Mouse (Mus musculus) heart, embryonic 16.5 days (tissue): Measurements from ENCODE around the gene Arl4a. TPM values are rescaled to one million over a fixed set of nuclear protein-coding genes. Genes with fewer than 3 reads are reported as not detected.
A peak's percentile ranks its signal among the peaks of the same experiment; 100 is the strongest.

Experiments used
- ATAC-seq: fragments of 200-750 bp; cut with Nextera tagmentation; replicated peaks from 2 replicates; pipeline ENCODE4 v1.8.0; 2017; ENCODE audit warnings: moderate number of reproducible peaks; ENCODE audit not compliant: insufficient read depth, low FRiP score; ENCODE audit errors: extremely low read depth
- H3K27ac ChIP-seq: fragments of 300-500 bp; sonication (generic); 2 replicates; pipeline ENCODE4 v1.5.1; 2014; ENCODE audit warnings: mild to moderate bottlenecking, low read length, control low read depth, moderate library complexity
- H3K27me3 ChIP-seq: fragments of 300-500 bp; sonication (generic); 2 replicates; pipeline ENCODE4 v1.6.1; 2014; ENCODE audit warnings: low read length, mixed read lengths; ENCODE audit not compliant: control insufficient read depth, insufficient read depth
- H3K36me3 ChIP-seq: fragments of 300-500 bp; sonication (generic); 2 replicates; pipeline ENCODE4 v1.6.1; 2014; ENCODE audit not compliant: control insufficient read depth, insufficient read depth
- H3K4me1 ChIP-seq: fragments of 300-500 bp; sonication (generic); 2 replicates; pipeline ENCODE4 v1.6.1; 2014; ENCODE audit warnings: low read length, mixed read lengths; ENCODE audit not compliant: control insufficient read depth, insufficient read depth
- H3K4me2 ChIP-seq: fragments of 300-500 bp; sonication (generic); 2 replicates; pipeline ENCODE4 v1.6.1; 2014; ENCODE audit warnings: low read depth, mild to moderate bottlenecking, control low read depth, low read length
- H3K4me3 ChIP-seq: fragments of 300-500 bp; sonication (generic); 2 replicates; pipeline ENCODE4 v1.5.1; 2014; ENCODE audit warnings: mild to moderate bottlenecking, control low read depth, low read length
- H3K9ac ChIP-seq: fragments of 300-500 bp; sonication (generic); 2 replicates; pipeline ENCODE4 v1.6.1; 2014; ENCODE audit warnings: low read length, control low read depth
- H3K9me3 ChIP-seq: fragments of 300-500 bp; sonication (generic); replicated peaks from 2 replicates; pipeline ENCODE4 v1.6.1; 2016; ENCODE audit warnings: low read length; ENCODE audit not compliant: control insufficient read depth
- WGBS: fragments of 180-500 bp; shearing (Covaris S2); extraction: QIAGEN DNeasy Blood & Tissue Kit; methylation state at CpG from one replicate; pipeline ENCODE4 v1.1.7; 2014; 5-methylcytosine and 5-hydroxymethylcytosine counted together
- polyA plus RNA-seq: library from polyadenylated mRNA; unstranded; fragments of >200 nt; fragmentation: Nextera tagmentation; extraction: Ambion mirVana; gene quantifications from 2 replicates; pipeline ENCODE4 v1.2.1, GENCODE M21; 2015

Gene Arl4a
- polyA plus RNA-seq, 1 experiment from 2014 or later, result 38.5 TPM

- WGBS, result 69% methylated on average over 6 of the region's 6 CpGs
- ATAC-seq, result no peak
Measured at GRCm38 (mm10) chr12:40017955-40018505, 19.8 kb downstream of the Arl4a start.

GRCm38 (mm10) chr12:40016648-40017460 lies 21.0 kb downstream of the Arl4a start:
- peak overlapping the region; percentile 56 for H3K4me3 ChIP-seq
- H3K9me3 ChIP-seq, result no peaks in the 10 kb centered on the region
- peak overlapping the region; percentile 76 for H3K4me2 ChIP-seq
- ATAC-seq, result peak; percentile 95
- 8% methylated on average over 19 of the region's 19 CpGs for WGBS
- H3K4me1 ChIP-seq, result peaks cover 11% of the 10 kb centered on the region
- H3K27ac ChIP-seq, result peak overlapping the region; percentile 91
- H3K9ac ChIP-seq, result peak overlapping the region; percentile 80
- no peaks in the 10 kb centered on the region; the same call in 1 of the 2 replicates for H3K27me3 ChIP-seq
- no peaks in the 10 kb centered on the region for H3K36me3 ChIP-seq

More at GRCm38 (mm10) chr12:40017955-40018505, 19.8 kb downstream of the Arl4a start:
- no peak overlapping the region for H3K4me3 ChIP-seq
- H3K36me3 ChIP-seq, result no peaks in the 10 kb centered on the region
- H3K4me2 ChIP-seq, result no peak overlapping the region; the same call in 1 of the 2 replicates
- no peak overlapping the region for H3K27ac ChIP-seq
- H3K4me1 ChIP-seq, result peaks cover 11% of the 10 kb centered on the region
- no peaks in the 10 kb centered on the region; the same call in 1 of the 2 replicates for H3K27me3 ChIP-seq
- H3K9ac ChIP-seq, result no peak overlapping the region
- H3K9me3 ChIP-seq, result no peaks in the 10 kb centered on the region

DNA sequence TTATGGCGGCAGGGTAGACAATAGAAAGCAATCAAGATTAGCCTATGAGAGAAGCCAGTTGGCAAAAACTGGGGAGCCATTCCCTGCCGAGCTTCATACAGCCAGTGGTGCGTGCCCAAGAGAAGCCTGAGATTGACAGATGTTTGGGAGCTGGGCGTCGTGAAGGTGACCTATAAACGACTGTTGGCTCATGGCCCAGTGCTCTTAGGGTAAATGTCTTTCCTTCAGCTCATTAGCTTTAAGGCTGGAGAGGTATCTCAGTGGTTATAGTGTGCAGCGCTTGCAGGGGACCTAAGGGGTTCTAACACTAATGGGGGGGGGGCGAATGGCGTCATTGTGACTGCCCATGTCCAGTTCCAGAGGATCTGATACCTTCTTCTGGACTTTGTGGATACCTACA lies 21.8 kb downstream of the Arl4a start:
- H3K4me1 ChIP-seq, result peaks cover 11% of the 10 kb centered on the region
- H3K36me3 ChIP-seq, result no peaks in the 10 kb centered on the region
- H3K4me3 ChIP-seq, result no peak overlapping the region
- WGBS, result 66% methylated on average over 9 of the region's 9 CpGs
- H3K9ac ChIP-seq, result no peak overlapping the region
- no peak for ATAC-seq
- H3K4me2 ChIP-seq, result no peak overlapping the region
- H3K9me3 ChIP-seq, result no peaks in the 10 kb centered on the region
- peak overlapping the region; percentile 91 for H3K27ac ChIP-seq
- H3K27me3 ChIP-seq, result no peaks in the 10 kb centered on the region; the same call in 1 of the 2 replicates

- Histone ChIP-seq H3K9me3 (no peaks in the 10 kb centered on the region), H3K4me1 (peaks cover 2% of the 10 kb centered on the region; the same call in 1 of the 2 replicates), H3K27me3 (no peaks in the 10 kb centered on the region; the same call in 1 of the 2 replicates), H3K4me2 (no peak overlapping the region), H3K4me3 (no peak overlapping the region), H3K9ac (no peak overlapping the region), H3K36me3 (no peaks in the 10 kb centered on the region), H3K27ac (no peak overlapping the region)
- WGBS, result 41% methylated on average over 2 of the region's 2 CpGs
- no peak for ATAC-seq
Measured at GRCm38 (mm10) chr12:40009866-40010265, 28.0 kb downstream of the Arl4a start.

DNA sequence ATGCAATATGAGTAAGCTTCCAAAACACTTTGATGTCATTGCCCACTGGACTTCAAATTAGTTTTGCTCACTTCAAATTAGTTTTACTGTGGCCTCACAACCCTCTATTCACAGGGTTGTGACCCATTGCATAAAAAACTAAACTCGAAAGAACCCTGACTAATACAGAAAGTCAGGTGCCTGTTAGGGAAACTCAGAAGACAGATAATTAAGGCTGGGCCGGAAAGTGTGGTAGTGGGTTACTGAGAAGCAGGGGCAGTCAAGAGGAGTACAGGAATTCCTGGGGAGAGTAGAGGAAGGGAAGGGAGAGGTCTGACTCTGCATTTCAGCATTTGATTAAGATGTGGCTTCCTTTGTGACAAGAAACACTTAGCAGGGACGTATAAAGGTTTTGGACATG lies 29.4 kb downstream of the Arl4a start:
- Histone ChIP-seq H3K27me3 (no peaks in the 10 kb centered on the region), H3K4me3 (no peak overlapping the region), H3K9me3 (no peaks in the 10 kb centered on the region), H3K36me3 (no peaks in the 10 kb centered on the region), H3K27ac (no peak overlapping the region), H3K9ac (no peak overlapping the region), H3K4me1 (peaks cover 6% of the 10 kb centered on the region; the same call in 1 of the 2 replicates), H3K4me2 (no peak overlapping the region)
- WGBS, result 72% methylated on average over 3 of the region's 3 CpGs
- no peak for ATAC-seq

DNA sequence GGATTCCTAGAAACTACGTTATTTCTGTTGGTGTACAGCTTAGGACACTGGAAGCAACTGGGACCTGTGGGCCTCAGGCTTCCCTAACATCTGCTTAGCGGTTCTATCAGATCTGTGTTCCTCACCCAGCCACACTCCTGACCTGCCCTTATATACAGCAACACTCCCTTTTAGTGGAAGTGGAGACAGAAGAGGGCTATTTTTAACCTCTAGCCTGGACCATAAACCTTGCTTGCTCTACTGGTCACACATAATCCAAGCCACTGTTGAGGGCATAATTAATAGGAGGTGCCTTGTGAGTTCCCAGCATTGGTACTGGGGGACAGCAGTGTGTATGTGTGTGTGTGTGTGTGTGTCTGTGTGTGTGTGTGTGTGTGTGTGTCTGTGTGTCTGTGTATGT lies 33.1 kb downstream of the Arl4a start:
- H3K4me3 ChIP-seq, result no peak overlapping the region
- H3K4me2 ChIP-seq, result no peak overlapping the region
- 37% methylated on average over 2 of the region's 2 CpGs for WGBS
- H3K36me3 ChIP-seq, result no peaks in the 10 kb centered on the region
- peaks cover 6% of the 10 kb centered on the region; the same call in 1 of the 2 replicates for H3K4me1 ChIP-seq
- H3K9me3 ChIP-seq, result no peaks in the 10 kb centered on the region
- ATAC-seq, result no peak
- no peak overlapping the region for H3K27ac ChIP-seq
- no peak overlapping the region for H3K9ac ChIP-seq
- no peaks in the 10 kb centered on the region for H3K27me3 ChIP-seq

GRCm38 (mm10) chr12:39998853-39999195 lies 39.0 kb downstream of the Arl4a start:
- WGBS, result 52% methylated on average over 4 of the region's 4 CpGs

DNA sequence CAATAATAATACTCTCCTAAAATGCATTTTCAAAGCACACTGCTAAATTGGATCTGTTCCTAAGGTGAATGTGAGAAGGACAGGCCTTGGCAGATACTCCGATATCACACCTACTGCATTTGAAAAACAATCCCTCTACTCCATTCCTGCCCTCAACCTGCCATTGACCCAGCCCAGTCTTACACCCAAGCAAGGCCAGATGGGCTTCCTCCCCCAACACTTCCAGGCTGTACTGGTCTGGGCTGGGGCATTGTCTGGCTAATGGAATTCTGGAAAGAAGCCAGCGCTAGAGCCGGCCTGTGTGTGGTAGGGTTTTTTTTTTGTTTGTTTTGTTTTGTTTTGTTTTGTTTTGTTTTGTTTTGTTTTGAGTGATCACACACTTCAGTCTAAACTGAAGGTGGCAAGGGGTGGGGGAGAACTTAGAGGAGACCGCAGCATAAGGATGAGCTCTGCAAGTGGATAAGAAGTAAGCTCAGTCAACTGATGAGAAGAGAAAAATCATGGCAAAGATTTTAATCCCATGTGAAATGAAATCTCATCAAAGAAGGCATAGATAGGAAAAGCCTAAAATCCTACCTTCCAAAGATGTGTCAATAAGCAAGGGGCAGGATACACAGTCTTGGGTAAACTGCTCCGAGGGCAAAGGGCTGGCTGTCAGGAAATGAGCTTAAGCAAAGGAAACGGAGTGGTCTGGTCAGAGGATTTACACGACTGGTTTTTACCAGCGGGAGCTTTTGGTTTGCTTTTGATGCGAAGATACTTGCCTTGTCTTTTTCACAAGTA lies 39.6 kb downstream of the Arl4a start:
- ATAC-seq, result peak; percentile 69
- peaks cover 7% of the 10 kb centered on the region for H3K4me1 ChIP-seq
- no peaks in the 10 kb centered on the region for H3K27me3 ChIP-seq
- no peak overlapping the region for H3K4me3 ChIP-seq
- H3K9me3 ChIP-seq, result no peaks in the 10 kb centered on the region
- no peak overlapping the region for H3K9ac ChIP-seq
- H3K4me2 ChIP-seq, result peak overlapping the region; percentile 38; the same call in 1 of the 2 replicates
- WGBS, result 24% methylated on average over 9 of the region's 9 CpGs
- H3K36me3 ChIP-seq, result no peaks in the 10 kb centered on the region
- peak overlapping the region; percentile 39 for H3K27ac ChIP-seq

More at GRCm38 (mm10) chr12:39998853-39999195, 39.0 kb downstream of the Arl4a start:
- Histone ChIP-seq H3K36me3 (no peaks in the 10 kb centered on the region), H3K27me3 (no peaks in the 10 kb centered on the region), H3K9me3 (no peaks in the 10 kb centered on the region), H3K9ac (no peak overlapping the region), H3K4me3 (no peak overlapping the region), H3K4me1 (peaks cover 7% of the 10 kb centered on the region), H3K4me2 (peak overlapping the region; percentile 38; the same call in 1 of the 2 replicates), H3K27ac (no peak overlapping the region)
- ATAC-seq, result no peak
